Mouse (Mus musculus) kidney, adult 2 months (tissue): ENCODE results near the gene Slc7a7. TPM values are rescaled to one million over a fixed set of nuclear protein-coding genes. Genes with fewer than 3 reads are reported as not detected.
"Not testable (repeated sequence)": the region's sequence is repeated elsewhere in the genome, so short reads cannot be mapped to it uniquely, and the experiment has no call there.

Experiments used
- DNase-seq: peaks from one replicate; pipeline ENCODE4 v3.0.0; 2021
- H3K27ac ChIP-seq: fragments of 200-500 bp; 2 replicates; pipeline ENCODE4 v1.5.1; 2012; ENCODE audit warnings: low read depth, low read length, control low read depth, inconsistent platforms; ENCODE audit not compliant: insufficient read depth
- H3K27me3 ChIP-seq: fragments of 200-500 bp; replicated peaks from 2 replicates; pipeline ENCODE4 v1.6.1; 2012; ENCODE audit warnings: mild to moderate bottlenecking, moderate library complexity, low read length, inconsistent platforms; ENCODE audit not compliant: control insufficient read depth, insufficient read depth
- H3K36me3 ChIP-seq: fragments of 200-500 bp; 2 replicates; pipeline ENCODE4 v1.6.1; 2012; ENCODE audit warnings: mild to moderate bottlenecking, moderate library complexity, low read length, inconsistent platforms; ENCODE audit not compliant: control insufficient read depth, insufficient read depth
- H3K4me1 ChIP-seq: fragments of 200-500 bp; 2 replicates; pipeline ENCODE4 v1.6.1; 2011; ENCODE audit warnings: low read length; ENCODE audit not compliant: control insufficient read depth, insufficient read depth
- H3K4me3 ChIP-seq: fragments of 200-500 bp; 2 replicates; pipeline ENCODE4 v1.5.1; 2011; ENCODE audit warnings: mild to moderate bottlenecking, low read depth, low read length, control low read depth; ENCODE audit not compliant: insufficient read depth
- CTCF ChIP-seq: fragments of 200-500 bp; conservative IDR thresholded peaks from 2 replicates; pipeline ENCODE4 v1.5.1; 2011; ENCODE audit warnings: low read depth, mild to moderate bottlenecking, control low read depth, low read length, moderate library complexity, mixed read lengths; ENCODE audit not compliant: insufficient read depth, insufficient read length
- POLR2A ChIP-seq: fragments of 200-500 bp; IDR thresholded peaks from one replicate; pipeline ENCODE4 v1.6.1; 2011; ENCODE audit warnings: low read depth, low read length, control low read depth
- WGBS: fragments of 180-500 bp; shearing (Covaris S2); methylation state at CpG from one replicate; pipeline ENCODE4 v1.1.7; 2018; 5-methylcytosine and 5-hydroxymethylcytosine counted together
- polyA plus RNA-seq: library from polyadenylated mRNA; depleted of rRNA; stranded (reverse); fragments of >200 nt; gene quantifications from 2 replicates; pipeline ENCODE4 v1.2.3, GENCODE M21; 2012

Gene Slc7a7
- polyA plus RNA-seq, 1 experiment = 454 TPM

DNA sequence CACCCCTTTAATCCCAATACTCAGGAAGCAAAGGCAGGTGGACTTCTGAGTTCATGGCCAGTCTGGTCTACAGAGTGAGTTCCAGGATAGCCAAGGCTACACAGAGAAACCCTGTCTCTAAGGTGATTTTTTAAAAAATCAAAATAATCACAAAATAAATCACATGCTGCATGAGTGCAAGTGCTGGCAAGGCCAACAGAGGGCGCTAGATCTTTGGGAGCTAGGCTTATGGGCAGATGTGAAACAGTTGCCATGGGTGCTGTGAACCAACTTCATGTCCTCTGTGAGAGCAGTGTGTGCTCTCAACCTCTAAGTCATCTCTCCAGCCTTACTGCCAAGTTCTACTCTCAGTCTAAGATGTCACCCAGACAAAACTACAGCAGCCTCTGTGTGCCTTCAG lies 63.2 kb downstream of the Slc7a7 start:
- H3K36me3 ChIP-seq = no peaks in the 10 kb centered on the region
- no peak for DNase-seq
- no peak overlapping the region for H3K4me3 ChIP-seq
- no peaks in the 10 kb centered on the region for H3K27me3 ChIP-seq
- TF ChIP-seq CTCF = no peak; the same call in 1 of the 2 replicates
- TF ChIP-seq POLR2A = no peak
- 50% methylated on average over 1 of the region's 1 CpGs for WGBS
- no peak overlapping the region for H3K27ac ChIP-seq
- no peaks in the 10 kb centered on the region for H3K4me1 ChIP-seq

GRCm38 (mm10) chr14:54352314-54352713 lies 65.3 kb downstream of the Slc7a7 start:
- no peaks in the 10 kb centered on the region for H3K27me3 ChIP-seq
- WGBS = 80% methylated on average over 8 of the region's 8 CpGs
- H3K36me3 ChIP-seq = no peaks in the 10 kb centered on the region
- TF ChIP-seq CTCF (no peak), POLR2A (no peak)
- no peak overlapping the region for H3K4me3 ChIP-seq
- H3K27ac ChIP-seq = no peak overlapping the region
- no peaks in the 10 kb centered on the region for H3K4me1 ChIP-seq
- no peak for DNase-seq

DNA sequence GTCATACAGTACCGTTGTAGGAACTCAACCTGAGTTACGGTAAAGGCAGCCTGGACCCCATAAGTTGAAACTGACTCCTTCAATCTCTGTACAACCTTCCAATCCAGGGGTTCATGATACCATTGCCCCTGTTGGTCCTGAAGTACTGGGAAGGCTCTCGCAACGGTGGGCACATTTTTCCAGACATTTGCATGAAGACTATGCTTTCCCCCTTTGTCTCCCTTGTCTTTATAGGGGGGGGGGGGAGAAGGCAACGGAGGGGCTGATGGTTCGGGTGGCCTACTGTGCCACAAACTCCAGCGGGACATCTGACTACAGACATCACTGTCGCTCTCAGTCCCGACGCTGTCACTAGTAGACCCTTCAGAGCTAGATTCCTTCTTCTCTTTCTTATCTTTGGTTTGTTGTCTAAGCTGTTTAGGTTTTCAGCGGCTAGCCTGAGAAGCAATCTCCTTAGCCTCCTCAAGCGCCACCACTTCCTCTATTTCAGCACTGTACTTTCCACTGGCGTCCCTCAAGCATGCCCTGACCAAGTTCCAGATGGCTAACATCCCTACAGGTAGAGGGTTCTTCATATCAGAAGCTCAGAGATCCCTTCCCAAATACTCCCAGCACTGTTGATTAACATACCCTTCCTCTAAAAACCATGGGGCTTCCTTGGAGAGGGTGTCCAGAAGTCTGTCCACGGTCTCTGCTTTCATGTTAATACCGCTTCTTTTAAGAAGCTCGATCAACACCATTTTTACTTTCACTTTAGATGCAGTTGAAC lies 66.6 kb downstream of the Slc7a7 start:
- H3K36me3 ChIP-seq, H3K4me3 ChIP-seq, H3K4me1 ChIP-seq, H3K27ac ChIP-seq, DNase-seq, H3K27me3 ChIP-seq: not testable (repeated sequence)
- 89% methylated on average over 16 of the region's 16 CpGs for WGBS

- H3K36me3 ChIP-seq = not testable (repeated sequence)
These were observed 75.8 kb downstream of the Slc7a7 start for GRCm38 (mm10) chr14:54341807-54342206.

GRCm38 (mm10) chr14:54340836-54341235 lies 76.7 kb downstream of the Slc7a7 start:
- DNase-seq = no peak
- no peak overlapping the region for H3K4me3 ChIP-seq
- H3K27me3 ChIP-seq = no peaks in the 10 kb centered on the region
- no peaks in the 10 kb centered on the region for H3K36me3 ChIP-seq
- no peak for TF ChIP-seq POLR2A
- TF ChIP-seq CTCF = no peak
- 74% methylated on average over 7 of the region's 7 CpGs for WGBS
- no peaks in the 10 kb centered on the region for H3K4me1 ChIP-seq
- no peak overlapping the region for H3K27ac ChIP-seq

More at GRCm38 (mm10) chr14:54341807-54342206, 75.8 kb downstream of the Slc7a7 start:
- not testable (repeated sequence) for H3K4me3 ChIP-seq, H3K4me1 ChIP-seq, DNase-seq, H3K27ac ChIP-seq, H3K27me3 ChIP-seq
- WGBS = 74% methylated on average over 2 of the region's 2 CpGs

- Histone ChIP-seq H3K4me3 (no peak overlapping the region), H3K27ac (no peak overlapping the region), H3K27me3 (no peaks in the 10 kb centered on the region; the same call in 1 of the 2 replicates), H3K36me3 (no peaks in the 10 kb centered on the region), H3K4me1 (no peaks in the 10 kb centered on the region)
- 49% methylated on average over 8 of the region's 8 CpGs for WGBS
- TF ChIP-seq CTCF = no peak
- TF ChIP-seq POLR2A = no peak
- peak; percentile 31 for DNase-seq
These were observed 84.0 kb downstream of the Slc7a7 start for GRCm38 (mm10) chr14:54333452-54334189.

GRCm38 (mm10) chr14:54332176-54333074 lies 85.2 kb downstream of the Slc7a7 start:
- H3K27ac ChIP-seq = no peak overlapping the region
- TF ChIP-seq POLR2A = no peak
- no peak for TF ChIP-seq CTCF
- H3K4me1 ChIP-seq = no peaks in the 10 kb centered on the region
- 91% methylated on average over 5 of the region's 5 CpGs for WGBS
- no peak for DNase-seq
- H3K36me3 ChIP-seq = no peaks in the 10 kb centered on the region
- no peak overlapping the region for H3K4me3 ChIP-seq
- H3K27me3 ChIP-seq = no peaks in the 10 kb centered on the region; the same call in 1 of the 2 replicates
